Mouse (Mus musculus) ES-E14 (cell line): ENCODE measurements around the gene Tmem175. TPM values are rescaled to one million over a fixed set of nuclear protein-coding genes. Genes with fewer than 3 reads are reported as not detected.

Source experiments
- DNase-seq: peaks from one replicate; pipeline ENCODE4 v3.0.0-alpha.2; 2013; ENCODE audit warnings: low read depth, low spot score
- H3K27ac ChIP-seq: 2 replicates; pipeline ENCODE4 v1.5.1; 2012; ENCODE audit warnings: low read depth, mild to moderate bottlenecking, low read length, moderate library complexity, mixed read lengths; ENCODE audit not compliant: poor library complexity, insufficient read depth, severe bottlenecking
- H3K36me3 ChIP-seq: 2 replicates; pipeline ENCODE4 v1.6.1; 2012; ENCODE audit warnings: mild to moderate bottlenecking, low read length, moderate library complexity, mixed read lengths; ENCODE audit not compliant: control insufficient read depth, poor library complexity, insufficient read depth, severe bottlenecking
- H3K4me1 ChIP-seq, 2 experiments: fragments of 150-350 bp in 1 of 2; sonication (generic) in 1 of 2; 2 replicates each; pipeline ENCODE4 v1.6.1; 2012; ENCODE audit warnings: low read length in 2 of 2, mild to moderate bottlenecking in 1 of 2, mixed read lengths in 1 of 2; ENCODE audit not compliant: control insufficient read depth in 2 of 2, insufficient read depth in 2 of 2, poor library complexity in 1 of 2
- H3K4me3 ChIP-seq, 2 experiments: fragments of 150-350 bp in 1 of 2; sonication (generic) in 1 of 2; 2 replicates each; pipeline ENCODE4 v1.5.1; 2012; ENCODE audit warnings: low read length in 2 of 2, low read depth in 1 of 2, mild to moderate bottlenecking in 1 of 2, mixed read lengths in 1 of 2; ENCODE audit not compliant: insufficient read depth in 1 of 2, poor library complexity in 1 of 2, severe bottlenecking in 1 of 2
- H3K9ac ChIP-seq: 2 replicates; pipeline ENCODE4 v1.6.1; 2012; ENCODE audit warnings: low read depth, mild to moderate bottlenecking, low read length, mixed read lengths; ENCODE audit not compliant: poor library complexity, insufficient read depth, severe bottlenecking
- H3K9me3 ChIP-seq: fragments of 150-350 bp; sonication (generic); 2 replicates; pipeline ENCODE4 v1.6.1; 2012; ENCODE audit warnings: low read depth, mild to moderate bottlenecking, low read length; ENCODE audit not compliant: control insufficient read depth, insufficient read depth
- CHD2 ChIP-seq: IDR thresholded peaks from 2 replicates; pipeline ENCODE4 v1.6.1; 2014; ENCODE audit warnings: mild to moderate bottlenecking, low read depth, low read length, inconsistent platforms
- HCFC1 ChIP-seq: IDR thresholded peaks from 2 replicates; pipeline ENCODE4 v1.6.1; 2012; ENCODE audit warnings: low read length, inconsistent platforms, borderline replicate concordance; ENCODE audit not compliant: insufficient read depth
- MAFK ChIP-seq: IDR thresholded peaks from 2 replicates; pipeline ENCODE4 v1.6.1; 2014; ENCODE audit warnings: mild to moderate bottlenecking, low read depth, low read length, inconsistent platforms; ENCODE audit not compliant: insufficient read depth
- ZC3H11A ChIP-seq: IDR thresholded peaks from 2 replicates; pipeline ENCODE4 v1.6.1; 2012; ENCODE audit warnings: low read depth, mild to moderate bottlenecking, inconsistent platforms, low read length, borderline replicate concordance
- ZNF384 ChIP-seq: IDR thresholded peaks from 2 replicates; pipeline ENCODE4 v1.6.1; 2012; ENCODE audit warnings: low read depth, low read length, inconsistent platforms
- in situ Hi-C, 2 experiments: fragments of 600-800 bp; cut with MboI; formaldehyde crosslinking; loops; one replicate each; pipeline ENCODE4 v1.15.1; 2025; ENCODE audit warnings: low sequenced_read_pairs in 2 of 2, inconsistent platforms in 1 of 2; ENCODE audit not compliant: unreplicated experiment in 2 of 2
- total RNA-seq: library from RNA; depleted of rRNA; stranded (reverse); fragments of 300-350 nt; gene quantifications from 2 replicates; pipeline ENCODE4 v1.2.3, GENCODE M21; 2012

Tmem175 gene
- total RNA-seq, 1 experiment = 14.1 TPM

- H3K4me3 ChIP-seq = no peak overlapping the region
- TF ChIP-seq ZNF384 = no peak
- no peak for TF ChIP-seq CHD2
- H3K9me3 ChIP-seq = no peaks in the 10 kb centered on the region
- H3K4me1 ChIP-seq = no peaks in the 10 kb centered on the region
- no peak for DNase-seq
- H3K27ac ChIP-seq = no peak overlapping the region
- no peak overlapping the region for H3K9ac ChIP-seq
- in situ Hi-C loops = no loop called here
- peaks cover 38% of the 10 kb centered on the region for H3K36me3 ChIP-seq
These were observed 19.1 kb upstream of the Tmem175 start for GRCm38 (mm10) chr5:108610426-108610825.

GRCm38 (mm10) chr5:108621870-108622269 is 7.7 kb upstream of the Tmem175 start:
- H3K9me3 ChIP-seq = no peaks in the 10 kb centered on the region
- H3K27ac ChIP-seq = no peak overlapping the region
- DNase-seq = no peak
- H3K4me3 ChIP-seq = no peak overlapping the region
- no peak overlapping the region for H3K9ac ChIP-seq
- H3K36me3 ChIP-seq = peaks cover 3% of the 10 kb centered on the region
- no peaks in the 10 kb centered on the region for H3K4me1 ChIP-seq
- TF ChIP-seq HCFC1 (no peak), MAFK (no peak), ZNF384 (no peak), ZC3H11A (no peak), CHD2 (no peak)
- in situ Hi-C loops = no loop called here

- Histone ChIP-seq H3K4me1 (no peaks in the 10 kb centered on the region), H3K27ac (no peak overlapping the region), H3K9ac (no peak overlapping the region), H3K9me3 (no peaks in the 10 kb centered on the region), H3K4me3 (no peak overlapping the region), H3K36me3 (peaks cover 2% of the 10 kb centered on the region; the same call in 1 of the 2 replicates)
- no peak for TF ChIP-seq CHD2
- no peak for TF ChIP-seq ZNF384
- in situ Hi-C loops = no loop called here
- DNase-seq = no peak
These were observed 3.4 kb upstream of the Tmem175 start for GRCm38 (mm10) chr5:108626050-108626660.

GRCm38 (mm10) chr5:108628891-108629633 is 508 bp upstream of the Tmem175 start:
- peak; percentile 17 for DNase-seq
- TF ChIP-seq HCFC1 (no peak), ZC3H11A (no peak), CHD2 (no peak), ZNF384 (no peak), MAFK (no peak)
- in situ Hi-C loops = no loop called here
- Histone ChIP-seq H3K27ac (peak overlapping the region; percentile 16; the same call in 1 of the 2 replicates), H3K9ac (peak overlapping the region; percentile 92), H3K36me3 (no peaks in the 10 kb centered on the region; the same call in 1 of the 2 replicates), H3K4me1 (no peaks in the 10 kb centered on the region), H3K4me3 (peak overlapping the region; percentile 87 to 93), H3K9me3 (no peaks in the 10 kb centered on the region)
